Mouse (Mus musculus): ENCODE results near the gene Ermap. TPM values are rescaled to one million over a fixed set of nuclear protein-coding genes. Genes with fewer than 3 reads are reported as not detected.

The Ermap gene
- 0.68 TPM for total RNA-seq (2023)

GRCm38 (mm10) chr4:119189864-119190263, at the start of gene Ermap:
Gene Ermap (minus strand): TSS chr4:119190011.

GRCm38 (mm10) chr4:119232410-119233255, 42.8 kb upstream of the Ermap start, which contains the start of the genes AU022252 and P3h1:
Gene AU022252 (minus strand): TSS chr4:119232712.
Gene P3h1 (plus strand): TSS chr4:119232915.

GRCm38 (mm10) chr4:119218169-119218568, 28.4 kb upstream of the Ermap start, which contains the start of gene Tmem269:
Gene Tmem269 (minus strand): TSS chr4:119218217.

GRCm38 (mm10) chr4:119194909-119195581, 5.2 kb upstream of the Ermap start, which contains the start of gene Svbp:
Gene Svbp (plus strand): TSS chr4:119195306.

GRCm38 (mm10) chr4:119173851-119174453, 15.9 kb downstream of the Ermap start, which contains the start of gene Zfp691:
Gene Zfp691 (minus strand): TSS chr4:119174195.

Other genes with a start within 250 kb of the Ermap start
- gene Lao1, start 228.4 kb downstream of the Ermap start, total RNA-seq (2023), result not detected
- 35.4 TPM for gene Slc2a1, start 81.3 kb downstream of the Ermap start, total RNA-seq (2023)
- 8.0 TPM for gene Zfp691, start 15.8 kb downstream of the Ermap start, total RNA-seq (2023)
- gene Svbp, start 5.3 kb upstream of the Ermap start, total RNA-seq (2023), result 17.3 TPM
- not detected for gene Tmem269, start 28.2 kb upstream of the Ermap start, total RNA-seq (2023)
- 10.0 TPM for gene AU022252, start 42.7 kb upstream of the Ermap start, total RNA-seq (2023)
- 7.2 TPM for gene P3h1, start 42.9 kb upstream of the Ermap start, total RNA-seq (2023)
- gene Cldn19, start 65.4 kb upstream of the Ermap start, total RNA-seq (2023), result not detected
- 344 TPM for gene Ybx1, start 104.6 kb upstream of the Ermap start, total RNA-seq (2023)
- 23.9 TPM for gene Ppih, start 130.5 kb upstream of the Ermap start, total RNA-seq (2023)
- 5.3 TPM for gene Ccdc30, start 225.5 kb upstream of the Ermap start, total RNA-seq (2023)
- 7.7 TPM for gene Ppcs, start 232.4 kb upstream of the Ermap start, total RNA-seq (2023)
- 1.2 TPM for gene Zmynd12, start 232.8 kb upstream of the Ermap start, total RNA-seq (2023)

Measured in CD4-positive naive resting alpha-beta T cell, adult 57 days (primary cell).